In genomic region chr4:140860125-140860766, GRCm38 (mm10) we compare ENCODE assay signal across 10 mouse cellular contexts. TPM values are rescaled to one million over a fixed set of nuclear protein-coding genes. Genes with fewer than 3 reads are reported as not detected.
DNase-seq lines count a peak whose midpoint lies in the region; ATAC-seq and TF ChIP-seq lines count a peak whose summit lies in the region.
"Had no signal": no experiment of that assay in that cellular context is flagged by ENCODE, and none has a peak within 500 bp of the region (broad histone marks: within the 10 kb centered on the region; RNA-seq: fewer than 3 reads in every experiment).

No protein-coding gene starts in this region.

- no peak for ATAC-seq in midbrain, embryonic 14.5 days (ENCODE audit: low FRiP score, low TSS enrichment)
- peak; percentile 76 for ATAC-seq in liver, embryonic 14.5 days (ENCODE audit: insufficient read depth)
- no peak for ATAC-seq in midbrain, embryonic 11.5 days (ENCODE audit: low FRiP score)

- 33% methylated on average over 7 of the region's 7 CpGs for WGBS in heart, embryonic 10.5 days
- 65% methylated on average over 7 of the region's 7 CpGs for WGBS in midbrain, embryonic 10.5 days
- WGBS in midbrain, embryonic 14.5 days, result 67% methylated on average over 7 of the region's 7 CpGs
- 17% methylated on average over 7 of the region's 7 CpGs for WGBS in liver, embryonic 14.5 days (ENCODE audit: insufficient replicate concordance)
- WGBS in midbrain, embryonic 11.5 days, result 57% methylated on average over 7 of the region's 7 CpGs

- H3K27me3 ChIP-seq in heart, embryonic 10.5 days (ENCODE audit: insufficient read depth, poor library complexity, severe bottlenecking), result peaks cover 15% of the 10 kb centered on the region
- H3K27me3 ChIP-seq in midbrain, embryonic 10.5 days (ENCODE audit: low read depth, poor library complexity, severe bottlenecking), result no peaks in the 10 kb centered on the region; the same call in 1 of the 2 replicates
- H3K27me3 ChIP-seq in midbrain, embryonic 14.5 days (ENCODE audit: control insufficient read depth, insufficient read depth, low read length), result no peaks in the 10 kb centered on the region
- H3K27me3 ChIP-seq in liver, embryonic 14.5 days (ENCODE audit: control insufficient read depth, insufficient read depth, low read length), result no peaks in the 10 kb centered on the region
- H3K27me3 ChIP-seq in midbrain, embryonic 11.5 days (ENCODE audit: control insufficient read depth, insufficient read depth, low read length), result no peaks in the 10 kb centered on the region
- H3K27me3 ChIP-seq: neural tube, embryonic 15.5 days had no signal

- H3K27ac ChIP-seq in heart, embryonic 10.5 days, result peak overlapping the region; percentile 79
- H3K27ac ChIP-seq in midbrain, embryonic 10.5 days (replicated peaks), result 0 out of 2 replicates have a peak overlapping the region, but pooled peaks have one; percentile 52
- H3K27ac ChIP-seq in midbrain, embryonic 14.5 days (replicated peaks; ENCODE audit: low read depth, low read length), result no peak overlapping the region
- H3K27ac ChIP-seq in liver, embryonic 14.5 days, result peak overlapping the region; percentile 87
- no peak overlapping the region for H3K27ac ChIP-seq in midbrain, embryonic 11.5 days (ENCODE audit: low read depth, low read length)
- H3K27ac ChIP-seq: neural tube, embryonic 15.5 days had no signal

- H3K4me3 ChIP-seq in heart, embryonic 10.5 days, result no peak overlapping the region
- H3K4me3 ChIP-seq in midbrain, embryonic 10.5 days, result no peak overlapping the region
- no peak overlapping the region for H3K4me3 ChIP-seq in midbrain, embryonic 14.5 days (replicated peaks; ENCODE audit: low read depth, low read length)
- peak overlapping the region; percentile 41 to 56 for H3K4me3 ChIP-seq in liver, embryonic 14.5 days (ENCODE audit: insufficient read depth in 1 of 2, low read depth in 2 of 2, low read length in 2 of 2)
- H3K4me3 ChIP-seq in midbrain, embryonic 11.5 days (ENCODE audit: low read depth, low read length), result no peak overlapping the region
- H3K4me3 ChIP-seq: megakaryocyte, embryonic 14.5 days; neural tube, embryonic 15.5 days had no signal

- H3K9me3 ChIP-seq in heart, embryonic 10.5 days, result no peaks in the 10 kb centered on the region
- H3K9me3 ChIP-seq in midbrain, embryonic 10.5 days (replicated peaks), result no peaks in the 10 kb centered on the region
- no peaks in the 10 kb centered on the region for H3K9me3 ChIP-seq in midbrain, embryonic 14.5 days (ENCODE audit: control insufficient read depth, low read length)
- no peaks in the 10 kb centered on the region for H3K9me3 ChIP-seq in liver, embryonic 14.5 days (ENCODE audit: control insufficient read depth, low read length)
- H3K9me3 ChIP-seq in midbrain, embryonic 11.5 days (ENCODE audit: control insufficient read depth, low read length), result no peaks in the 10 kb centered on the region
- H3K9me3 ChIP-seq: neural tube, embryonic 15.5 days had no signal

- no peak overlapping the region for H3K4me2 ChIP-seq in midbrain, embryonic 14.5 days (ENCODE audit: low read length)
- peak overlapping the region; percentile 76 for H3K4me2 ChIP-seq in liver, embryonic 14.5 days (ENCODE audit: low read depth)
- no peak overlapping the region for H3K4me2 ChIP-seq in midbrain, embryonic 11.5 days
- H3K4me2 ChIP-seq: neural tube, embryonic 15.5 days had no signal

- TF ChIP-seq EP300 in liver, embryonic 14.5 days (IDR thresholded peaks at IDR 0.05; ENCODE audit: low read depth), result no peak

- H3K36me3 ChIP-seq in heart, embryonic 10.5 days, result no peaks in the 10 kb centered on the region
- no peaks in the 10 kb centered on the region for H3K36me3 ChIP-seq in midbrain, embryonic 10.5 days
- H3K36me3 ChIP-seq in midbrain, embryonic 14.5 days (ENCODE audit: control insufficient read depth, insufficient read depth, low read length), result no peaks in the 10 kb centered on the region
- no peaks in the 10 kb centered on the region for H3K36me3 ChIP-seq in liver, embryonic 14.5 days (replicated peaks; ENCODE audit: control insufficient read depth, insufficient read depth, low read depth)
- no peaks in the 10 kb centered on the region for H3K36me3 ChIP-seq in midbrain, embryonic 11.5 days (ENCODE audit: control insufficient read depth, insufficient read depth, low read length)
- H3K36me3 ChIP-seq: neural tube, embryonic 15.5 days had no signal

- no peak for TF ChIP-seq CTCF in liver, embryonic 14.5 days (IDR thresholded peaks at IDR 0.05; ENCODE audit: low read depth)

- H3K9ac ChIP-seq in midbrain, embryonic 14.5 days (replicated peaks; ENCODE audit: low read length), result no peak overlapping the region
- H3K9ac ChIP-seq in liver, embryonic 14.5 days (replicated peaks), result peak overlapping the region; percentile 70
- no peak overlapping the region for H3K9ac ChIP-seq in midbrain, embryonic 11.5 days (ENCODE audit: low read length)
- H3K9ac ChIP-seq: neural tube, embryonic 15.5 days had no signal

- peaks cover 33% of the 10 kb centered on the region for H3K4me1 ChIP-seq in heart, embryonic 10.5 days
- peaks cover 5% of the 10 kb centered on the region; the same call in 1 of the 2 replicates for H3K4me1 ChIP-seq in midbrain, embryonic 10.5 days
- H3K4me1 ChIP-seq in midbrain, embryonic 14.5 days (ENCODE audit: control insufficient read depth, insufficient read depth, low read length), result no peaks in the 10 kb centered on the region
- H3K4me1 ChIP-seq in liver, embryonic 14.5 days (replicated peaks; ENCODE audit: control insufficient read depth in 2 of 2, insufficient read depth in 2 of 2, low read length in 1 of 2), result peaks cover 54 to 64% of the 10 kb centered on the region in 2 experiments
- no peaks in the 10 kb centered on the region for H3K4me1 ChIP-seq in midbrain, embryonic 11.5 days (ENCODE audit: control insufficient read depth, insufficient read depth, low read length)
- H3K4me1 ChIP-seq: neural tube, embryonic 15.5 days had no signal

- no peak for DNase-seq in heart, embryonic 10.5 days (ENCODE audit: low spot score)
- DNase-seq in heart, adult 8-10 months (ENCODE audit: low spot score), result no peak
- no peak for DNase-seq in midbrain, embryonic 10.5 days (ENCODE audit: low spot score)
- DNase-seq in midbrain, embryonic 14.5 days, result no peak
- peak; percentile 57 to 64 (median 59) for DNase-seq in liver, embryonic 14.5 days (ENCODE audit: low read depth in 3 of 3, low spot score in 3 of 3)
- DNase-seq in left cerebral cortex, adult 11 months (ENCODE audit: low spot score), result no peak
- no peak for DNase-seq in midbrain, embryonic 11.5 days (ENCODE audit: low spot score, missing footprints)
- no peak for DNase-seq in gastrocnemius, postnatal 10 days

RNA-seq across cellular contexts. Expression of gene Padi1, which starts 14.7 kb away (rescaled TPM):
- polyA plus RNA-seq in heart, embryonic 10.5 days (2016; fragmentation: Nextera tagmentation; extraction: Ambion mirVana), result 0.16 TPM in 2 replicates
- total RNA-seq in heart, adult 8-10 months (2022), result not detected
- polyA plus RNA-seq in midbrain, embryonic 10.5 days (2016; fragmentation: Nextera tagmentation; extraction: Ambion mirVana), result 0.04 and 0.06 TPM in 2 replicates
- 0.12 TPM in 1 of 2 replicates, not detected in the other for polyA plus RNA-seq in midbrain, embryonic 14.5 days (2014; fragmentation: Nextera tagmentation; extraction: Ambion mirVana)
- 0.01 and 0.02 TPM in 2 replicates for polyA plus RNA-seq in liver, embryonic 14.5 days (2012; rRNA removed)
- 0.06 TPM in 1 of 2 replicates, not detected in the other for polyA plus RNA-seq in liver, embryonic 14.5 days (2014; fragmentation: Nextera tagmentation; extraction: Ambion mirVana)
- polyA plus RNA-seq in midbrain, embryonic 11.5 days (2014; fragmentation: Nextera tagmentation; extraction: Ambion mirVana), result 0.04 and 0.07 TPM in 2 replicates
- under 1 TPM in 1 of 2 experiments, not detected in 1; 0.09 TPM for total RNA-seq in gastrocnemius, postnatal 10 days (2021)

RNA-seq across cellular contexts. Expression of gene Padi2, which starts 45.9 kb away (rescaled TPM):
- polyA plus RNA-seq in heart, embryonic 10.5 days (2016; fragmentation: Nextera tagmentation; extraction: Ambion mirVana), result 2.9 and 6.3 TPM in 2 replicates
- 1 to 10 TPM in 3 of 4 experiments, under 1 TPM in 1; 0.72 to 1.3 (median 1.2) TPM for total RNA-seq in heart, adult 8-10 months (2022)
- polyA plus RNA-seq in midbrain, embryonic 10.5 days (2016; fragmentation: Nextera tagmentation; extraction: Ambion mirVana), result 0.15 and 1.4 TPM in 2 replicates
- 1.1 and 1.7 TPM in 2 replicates for polyA plus RNA-seq in midbrain, embryonic 14.5 days (2014; fragmentation: Nextera tagmentation; extraction: Ambion mirVana)
- 0.87 and 1.0 TPM in 2 replicates for polyA plus RNA-seq in liver, embryonic 14.5 days (2012; rRNA removed)
- polyA plus RNA-seq in liver, embryonic 14.5 days (2014; fragmentation: Nextera tagmentation; extraction: Ambion mirVana), result 1.7 and 1.8 TPM in 2 replicates
- 0.47 and 0.49 TPM in 2 replicates for polyA plus RNA-seq in midbrain, embryonic 11.5 days (2014; fragmentation: Nextera tagmentation; extraction: Ambion mirVana)
- total RNA-seq in gastrocnemius, postnatal 10 days (2021), result 100 to 1,000 TPM in 1 of 2 experiments, 10 to 100 TPM in 1; 96.8 to 105 TPM

RNA-seq across cellular contexts. Expression of gene Padi3, which starts 49.8 kb away (rescaled TPM):
- 0.87 and 0.96 TPM in 2 replicates for polyA plus RNA-seq in heart, embryonic 10.5 days (2016; fragmentation: Nextera tagmentation; extraction: Ambion mirVana)
- under 1 TPM; 0.09 to 0.34 (median 0.13) TPM for total RNA-seq in heart, adult 8-10 months (2022)
- 0.10 and 0.15 TPM in 2 replicates for polyA plus RNA-seq in midbrain, embryonic 10.5 days (2016; fragmentation: Nextera tagmentation; extraction: Ambion mirVana)
- not detected in 2 replicates for polyA plus RNA-seq in midbrain, embryonic 14.5 days (2014; fragmentation: Nextera tagmentation; extraction: Ambion mirVana)
- polyA plus RNA-seq in liver, embryonic 14.5 days (2012; rRNA removed), result 0.11 and 0.17 TPM in 2 replicates
- polyA plus RNA-seq in liver, embryonic 14.5 days (2014; fragmentation: Nextera tagmentation; extraction: Ambion mirVana), result 0.13 and 0.25 TPM in 2 replicates
- polyA plus RNA-seq in midbrain, embryonic 11.5 days (2014; fragmentation: Nextera tagmentation; extraction: Ambion mirVana), result 0.06 TPM in 1 of 2 replicates, not detected in the other
- total RNA-seq in gastrocnemius, postnatal 10 days (2021), result under 1 TPM; 0.65 to 0.75 TPM
- polyA plus RNA-seq: neural tube, embryonic 15.5 days had no signal

Comparison
In these comparisons a context has a peak if more than half of its experiments do, and no peak if none do; other contexts are left out.
1. H3K27ac ChIP-seq: peak in heart, embryonic 10.5 days (single experiment), midbrain, embryonic 10.5 days (single experiment) and liver, embryonic 14.5 days (single experiment); none in midbrain, embryonic 14.5 days (single experiment) and midbrain, embryonic 11.5 days (single experiment).
2. DNase-seq: peak in liver, embryonic 14.5 days (3 of 3); none in heart, embryonic 10.5 days (single experiment), heart, adult 8-10 months (single experiment), midbrain, embryonic 10.5 days (single experiment), midbrain, embryonic 14.5 days (single experiment), left cerebral cortex, adult 11 months (single experiment), midbrain, embryonic 11.5 days (single experiment) and gastrocnemius, postnatal 10 days (single experiment).
3. H3K4me3 ChIP-seq: peak in liver, embryonic 14.5 days (2 of 2); none in heart, embryonic 10.5 days (single experiment), midbrain, embryonic 10.5 days (single experiment), midbrain, embryonic 14.5 days (single experiment) and midbrain, embryonic 11.5 days (single experiment).